Mouse (Mus musculus): Measurements from ENCODE around the gene Vma21. TPM values are rescaled to one million over a fixed set of nuclear protein-coding genes. Genes with fewer than 3 reads are reported as not detected.

The Vma21 gene
- 41.9 and 43.7 TPM in 2 replicates for polyA plus RNA-seq (2016; fragmentation: Nextera tagmentation; extraction: Ambion mirVana)

DNA sequence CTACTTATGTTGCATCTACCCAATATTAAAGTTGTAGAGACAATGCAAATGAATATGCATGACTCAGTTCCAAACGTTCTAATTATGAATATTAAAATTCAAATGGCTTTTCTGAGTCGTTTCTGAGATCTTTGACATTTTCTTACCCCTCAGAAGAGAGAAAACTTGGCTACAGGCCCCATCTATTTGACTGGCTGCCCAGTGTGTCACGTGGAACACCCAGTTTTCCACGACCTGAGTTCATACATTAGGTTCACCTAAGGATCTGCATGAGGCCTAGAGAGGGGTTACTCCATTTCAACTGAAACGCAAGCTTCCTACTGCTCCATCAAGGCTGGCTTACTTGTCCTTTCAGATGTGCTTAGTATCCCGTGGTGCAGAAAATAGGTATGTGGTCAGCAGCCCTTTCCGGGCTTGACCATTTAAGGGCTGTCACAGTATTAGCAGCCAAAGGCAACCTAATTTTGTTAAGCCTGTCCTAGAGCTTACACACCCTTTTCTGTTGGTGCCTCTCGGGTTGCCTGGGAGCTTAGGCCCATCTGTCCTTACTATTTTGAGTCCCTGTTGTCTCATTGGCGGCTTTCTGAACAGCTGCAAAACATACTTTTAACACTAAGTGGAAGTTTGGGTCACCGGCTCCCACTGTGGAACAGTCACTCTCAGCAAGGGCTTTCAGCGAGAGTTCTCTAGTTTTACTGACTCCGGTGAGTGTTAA, at the start of gene Vma21:
Gene Vma21 (plus strand): TSS at position 294 of the 715 bp plus-strand sequence.
- no peak for DNase-seq (ENCODE audit: low spot score)
- Histone ChIP-seq H3K4me1 (0 out of 2 replicates have a peak, but pooled peaks cover 3% of the 10 kb centered on the region), H3K36me3 (0 out of 2 replicates have a peak, but pooled peaks cover 3% of the 10 kb centered on the region), H3K27me3 (ENCODE audit: low read depth, poor library complexity, severe bottlenecking) (peaks cover 33% of the 10 kb centered on the region), H3K9me3 (replicated peaks) (no peaks in the 10 kb centered on the region), H3K4me3 (peak within 1 kb of the TSS; percentile 67), H3K27ac (peak within 1 kb of the TSS; percentile 86)
- WGBS: 45% methylated on average over 12 of the region's 12 CpGs

DNA sequence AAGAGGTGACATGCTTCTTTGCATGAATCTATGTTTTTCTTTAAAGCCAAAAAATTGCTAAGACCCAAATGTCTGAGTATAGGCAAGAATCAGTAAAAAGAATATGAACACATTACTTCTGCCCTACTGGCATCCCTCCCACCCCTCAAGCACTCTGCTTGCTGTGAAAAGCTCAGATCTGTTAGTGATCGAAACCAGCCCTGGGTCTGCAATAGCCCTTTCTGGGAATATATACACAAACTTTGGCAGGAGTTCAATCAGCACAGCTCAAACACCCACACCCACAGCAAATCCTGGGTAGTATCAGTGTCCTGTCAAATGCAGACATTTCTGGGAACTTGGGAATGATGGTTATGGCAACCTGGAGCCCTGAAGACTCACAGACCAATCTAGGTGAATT, 47.8 kb upstream of the Vma21 start:
- Histone ChIP-seq H3K9me3 (replicated peaks) (no peaks in the 10 kb centered on the region), H3K4me3 (no peak overlapping the region), H3K4me1 (no peaks in the 10 kb centered on the region), H3K27me3 (ENCODE audit: low read depth, poor library complexity, severe bottlenecking) (peaks cover 3% of the 10 kb centered on the region; the same call in 1 of the 2 replicates), H3K36me3 (no peaks in the 10 kb centered on the region), H3K27ac (no peak overlapping the region)
- no peak for DNase-seq (ENCODE audit: low spot score)
- 67% methylated on average over 1 of the region's 1 CpGs for WGBS

DNA sequence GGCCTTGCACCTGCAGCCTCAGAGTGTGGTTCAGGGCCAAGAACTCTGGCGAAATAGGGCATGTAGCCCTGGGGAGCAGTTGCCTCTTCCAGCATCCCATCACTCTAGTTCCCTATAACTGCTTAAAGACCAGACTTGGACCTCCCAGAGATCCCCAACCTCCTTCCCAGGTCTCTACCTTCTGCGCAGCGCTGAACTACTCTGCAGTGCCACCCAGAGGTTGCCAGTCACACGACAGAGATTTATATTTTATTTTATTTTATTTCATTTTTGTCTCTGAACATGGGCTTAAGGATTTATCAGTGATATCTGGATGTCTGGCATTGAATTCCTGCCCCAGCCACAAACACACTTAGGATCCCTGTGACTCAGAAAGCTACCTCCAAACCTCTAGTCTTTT, 24.6 kb upstream of the Vma21 start:
- Histone ChIP-seq H3K4me3 (no peak overlapping the region), H3K27ac (no peak overlapping the region), H3K9me3 (replicated peaks) (no peaks in the 10 kb centered on the region), H3K27me3 (ENCODE audit: low read depth, poor library complexity, severe bottlenecking) (peaks cover 50% of the 10 kb centered on the region), H3K4me1 (no peaks in the 10 kb centered on the region), H3K36me3 (no peaks in the 10 kb centered on the region)
- no peak for DNase-seq (ENCODE audit: low spot score)
- 21% methylated on average over 4 of the region's 4 CpGs for WGBS

DNA sequence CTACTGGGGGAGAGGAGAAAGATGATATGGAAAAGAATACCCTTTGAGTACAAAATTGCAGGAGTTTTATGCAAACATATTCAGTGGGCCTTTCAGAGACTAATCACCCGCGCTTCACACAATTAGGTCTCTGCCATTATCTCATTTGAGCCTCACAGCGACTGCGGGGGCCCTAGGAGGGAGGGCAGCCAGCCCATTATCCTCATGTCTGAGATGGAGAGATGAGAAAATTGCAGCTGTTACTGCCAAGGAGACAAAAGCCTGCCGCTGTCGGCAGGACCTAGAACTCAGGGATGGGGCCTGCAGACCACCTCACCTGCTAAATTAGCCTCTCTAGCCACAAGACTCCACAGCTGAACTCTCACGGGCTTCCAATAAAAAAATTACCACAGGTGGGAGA, 18.0 kb upstream of the Vma21 start:
- Histone ChIP-seq H3K4me1 (no peaks in the 10 kb centered on the region), H3K27me3 (ENCODE audit: low read depth, poor library complexity, severe bottlenecking) (peaks cover 32% of the 10 kb centered on the region), H3K27ac (no peak overlapping the region), H3K36me3 (no peaks in the 10 kb centered on the region), H3K9me3 (replicated peaks) (no peaks in the 10 kb centered on the region), H3K4me3 (no peak overlapping the region)
- no peak for DNase-seq (ENCODE audit: low spot score)
- 73% methylated on average over 7 of the region's 7 CpGs for WGBS

DNA sequence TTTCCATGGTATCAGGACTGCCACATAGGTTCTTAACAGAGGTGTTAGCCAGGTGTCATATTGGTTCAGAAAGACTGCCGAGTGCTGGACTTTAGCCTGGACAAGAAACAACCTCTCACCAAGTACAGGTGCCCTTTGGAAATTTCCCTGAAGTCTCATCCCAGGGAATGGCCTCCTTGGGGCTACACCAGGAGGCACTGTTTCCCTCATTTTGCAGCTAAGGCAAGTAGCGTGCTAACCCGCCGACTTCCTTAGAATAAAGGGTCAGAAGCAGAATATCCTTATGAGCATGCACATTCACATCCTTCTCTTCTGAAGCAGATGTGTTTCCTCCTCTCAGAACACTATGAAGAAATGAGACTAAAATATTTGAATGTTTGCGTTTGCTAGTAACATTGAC, 16.8 kb upstream of the Vma21 start:
- peaks cover 23% of the 10 kb centered on the region for H3K27me3 ChIP-seq (ENCODE audit: low read depth, poor library complexity, severe bottlenecking)
- H3K4me1 ChIP-seq: no peaks in the 10 kb centered on the region
- no peak for DNase-seq (ENCODE audit: low spot score)
- H3K27ac ChIP-seq: no peak overlapping the region
- no peak overlapping the region for H3K4me3 ChIP-seq
- no peaks in the 10 kb centered on the region for H3K9me3 ChIP-seq (replicated peaks)
- 56% methylated on average over 5 of the region's 5 CpGs for WGBS
- H3K36me3 ChIP-seq: no peaks in the 10 kb centered on the region

DNA sequence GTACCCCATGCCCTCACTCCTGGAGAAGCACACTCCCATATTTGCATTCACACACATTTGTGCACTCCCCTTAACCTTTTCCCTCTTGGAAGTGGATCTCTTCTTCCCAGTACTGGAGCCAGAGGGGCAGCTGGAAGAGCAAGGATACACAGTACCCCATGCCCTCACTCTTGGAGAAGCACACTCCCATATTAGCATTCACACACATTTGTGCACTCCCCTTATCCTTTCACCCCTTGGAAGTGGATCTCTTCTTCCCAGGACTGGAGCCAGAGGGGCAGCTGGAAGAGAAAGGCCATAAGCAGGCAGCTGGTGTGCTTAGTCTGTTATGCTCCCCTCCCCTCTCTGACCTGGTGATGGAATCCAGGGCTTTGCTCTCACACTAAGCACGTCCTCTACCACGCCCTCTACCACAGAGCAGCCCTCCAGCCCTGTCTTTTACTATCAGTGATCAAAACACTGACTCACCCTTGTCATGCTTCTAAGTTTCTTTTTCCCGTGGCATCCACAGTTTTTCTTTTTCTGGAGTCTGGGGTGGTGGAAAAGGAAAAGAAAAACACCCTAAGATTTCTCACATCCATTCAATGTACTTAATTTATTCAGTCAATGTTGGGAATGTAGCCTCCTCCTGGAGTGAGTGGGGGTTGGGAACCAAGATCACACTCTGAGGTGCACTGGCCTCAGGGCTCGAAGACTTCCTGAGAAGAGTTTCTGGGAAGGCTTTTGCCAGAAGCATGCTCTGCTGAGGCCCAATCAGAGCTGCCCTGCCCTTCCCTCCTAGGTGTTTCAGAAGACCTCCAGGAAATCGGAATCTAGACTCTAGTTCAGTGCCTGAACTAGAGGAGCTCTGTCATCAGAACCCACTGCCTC, 3.5 kb upstream of the Vma21 start:
- no peaks in the 10 kb centered on the region for H3K36me3 ChIP-seq
- H3K9me3 ChIP-seq (replicated peaks): no peaks in the 10 kb centered on the region
- DNase-seq (ENCODE audit: low spot score): no peak
- H3K27ac ChIP-seq: no peak overlapping the region
- 0 out of 2 replicates have a peak, but pooled peaks cover 3% of the 10 kb centered on the region for H3K4me1 ChIP-seq
- H3K4me3 ChIP-seq: no peak overlapping the region
- 43% methylated on average over 5 of the region's 5 CpGs for WGBS
- H3K27me3 ChIP-seq (ENCODE audit: low read depth, poor library complexity, severe bottlenecking): peaks cover 31% of the 10 kb centered on the region

DNA sequence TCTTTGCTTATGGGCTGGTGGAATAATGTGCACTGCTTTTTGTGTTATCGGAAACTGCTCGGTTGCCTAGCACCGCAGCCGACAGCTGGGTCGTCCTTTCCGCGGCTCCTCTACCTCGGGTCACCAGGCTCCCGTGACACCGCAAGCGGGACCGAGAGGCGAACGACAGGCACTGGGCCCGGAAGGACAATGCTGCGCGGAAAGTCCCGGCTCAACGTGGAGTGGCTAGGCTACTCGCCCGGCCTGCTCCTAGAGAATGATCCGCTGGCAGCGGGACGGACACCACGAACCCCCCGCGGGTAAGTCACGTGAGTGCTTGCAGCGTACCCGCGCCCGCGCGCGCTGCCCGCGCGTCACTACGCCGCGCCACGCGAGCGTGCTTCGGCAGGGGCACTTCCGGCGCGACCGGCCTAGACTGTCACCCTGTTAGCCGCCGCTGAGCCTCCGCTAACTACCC, 705 bp downstream of the Vma21 start:
- Histone ChIP-seq H3K27me3 (ENCODE audit: low read depth, poor library complexity, severe bottlenecking) (peaks cover 33% of the 10 kb centered on the region), H3K4me1 (0 out of 2 replicates have a peak, but pooled peaks cover 3% of the 10 kb centered on the region), H3K9me3 (replicated peaks) (no peaks in the 10 kb centered on the region), H3K36me3 (0 out of 2 replicates have a peak, but pooled peaks cover 3% of the 10 kb centered on the region), H3K27ac (peak overlapping the region; percentile 86), H3K4me3 (peak overlapping the region; percentile 67)
- DNase-seq (ENCODE audit: low spot score): peak; percentile 80
- 14% methylated on average over 52 of the region's 52 CpGs for WGBS

DNA sequence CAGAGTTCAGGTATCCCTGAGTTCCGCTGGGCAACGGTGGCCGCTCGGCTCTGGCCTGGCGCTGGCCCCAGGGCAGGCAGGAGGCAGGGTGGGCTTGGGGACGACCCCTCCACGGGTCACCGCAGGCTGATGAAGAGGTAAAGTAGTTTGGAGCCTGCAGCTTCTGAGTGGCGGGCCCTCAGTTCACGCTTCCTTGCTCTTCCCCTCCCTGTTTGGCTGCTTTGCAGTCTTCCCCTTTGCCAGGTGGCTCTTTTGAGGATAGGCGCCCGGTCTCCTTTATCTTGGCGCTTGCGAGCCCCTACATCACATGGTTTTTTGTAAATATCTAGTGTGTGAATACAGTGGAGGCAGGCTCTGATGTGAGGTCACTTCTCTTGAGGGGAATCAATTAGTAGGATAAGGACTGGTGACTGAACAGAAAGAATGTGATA, 1.2 kb downstream of the Vma21 start:
- no peak for DNase-seq (ENCODE audit: low spot score)
- H3K4me3 ChIP-seq: peak overlapping the region; percentile 67
- H3K27ac ChIP-seq: peak overlapping the region; percentile 86
- H3K9me3 ChIP-seq (replicated peaks): no peaks in the 10 kb centered on the region
- 8% methylated on average over 14 of the region's 14 CpGs for WGBS
- 0 out of 2 replicates have a peak, but pooled peaks cover 3% of the 10 kb centered on the region for H3K36me3 ChIP-seq
- H3K27me3 ChIP-seq (ENCODE audit: low read depth, poor library complexity, severe bottlenecking): peaks cover 31% of the 10 kb centered on the region
- 0 out of 2 replicates have a peak, but pooled peaks cover 3% of the 10 kb centered on the region for H3K4me1 ChIP-seq

DNA sequence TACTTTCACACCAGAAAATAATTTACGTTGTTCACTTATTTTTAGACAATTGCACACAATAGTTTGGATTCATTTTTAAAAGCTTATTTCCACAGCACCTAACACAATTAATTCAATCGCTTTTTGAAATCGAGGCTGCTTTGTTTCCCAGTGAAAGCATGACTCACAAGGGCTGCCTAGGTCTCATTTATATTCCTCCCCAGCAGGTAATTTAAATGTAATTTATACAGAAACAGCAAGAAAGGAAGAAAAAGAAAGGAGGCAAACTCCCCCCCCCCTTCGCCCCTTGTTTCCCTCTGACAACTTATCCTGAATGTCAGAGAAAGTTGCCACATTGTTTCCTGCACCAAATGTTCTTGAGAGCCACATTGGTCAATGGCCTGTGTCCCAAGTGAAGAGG, 23.2 kb downstream of the Vma21 start:
- WGBS: 79% methylated on average over 4 of the region's 4 CpGs

DNA sequence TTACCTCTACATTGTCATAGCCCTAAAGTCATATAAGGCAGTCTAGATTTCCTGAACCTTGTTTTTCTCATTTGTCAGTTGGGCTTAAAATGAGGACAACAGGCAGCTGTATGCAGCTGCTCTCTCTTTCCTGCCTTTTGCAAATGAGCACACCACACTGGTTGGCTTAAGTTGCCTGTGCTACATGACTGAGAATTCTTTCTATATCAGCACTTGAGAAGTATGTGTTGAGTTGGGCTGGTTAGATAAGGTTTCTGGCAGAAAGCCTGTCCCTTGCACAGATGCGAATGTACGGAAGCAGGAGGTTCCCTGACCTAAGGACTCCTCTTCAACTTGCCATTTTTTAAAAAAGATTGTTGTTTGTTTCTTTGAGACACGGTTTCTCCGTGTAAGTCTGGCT, 31.0 kb downstream of the Vma21 start:
- 91% methylated on average over 4 of the region's 4 CpGs for WGBS
- H3K27me3 ChIP-seq (ENCODE audit: low read depth, poor library complexity, severe bottlenecking): 0 out of 2 replicates have a peak, but pooled peaks cover 6% of the 10 kb centered on the region
- DNase-seq (ENCODE audit: low spot score): no peak
- H3K9me3 ChIP-seq (replicated peaks): no peaks in the 10 kb centered on the region
- no peak overlapping the region for H3K27ac ChIP-seq
- H3K36me3 ChIP-seq: no peaks in the 10 kb centered on the region
- H3K4me3 ChIP-seq: no peak overlapping the region
- H3K4me1 ChIP-seq: no peaks in the 10 kb centered on the region

More for the DNA sequence above, 23.2 kb downstream of the Vma21 start:
- no peaks in the 10 kb centered on the region for H3K36me3 ChIP-seq
- no peaks in the 10 kb centered on the region for H3K27me3 ChIP-seq (ENCODE audit: low read depth, poor library complexity, severe bottlenecking)
- no peak overlapping the region for H3K27ac ChIP-seq
- no peak overlapping the region for H3K4me3 ChIP-seq
- no peaks in the 10 kb centered on the region for H3K9me3 ChIP-seq (replicated peaks)
- H3K4me1 ChIP-seq: no peaks in the 10 kb centered on the region
- DNase-seq (ENCODE audit: low spot score): no peak

DNA sequence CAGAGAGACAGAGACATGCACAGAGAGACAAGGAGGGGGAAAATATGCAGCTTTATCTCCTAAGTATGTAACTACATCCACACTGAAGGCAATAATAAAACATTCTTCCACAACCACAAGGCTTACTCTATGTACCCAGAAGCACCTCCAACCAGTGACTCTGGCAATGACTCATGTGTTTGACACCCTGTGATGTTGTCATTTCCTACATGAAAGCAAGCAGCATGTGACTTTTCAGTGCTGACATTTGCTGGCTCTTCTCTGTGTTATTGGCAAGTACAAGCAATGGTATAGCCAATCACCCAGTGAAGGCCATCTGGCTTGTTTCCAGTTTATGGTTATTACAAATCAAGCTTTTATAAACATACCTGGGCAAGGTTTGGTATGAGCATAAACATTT, 38.1 kb downstream of the Vma21 start:
- H3K27me3 ChIP-seq (ENCODE audit: low read depth, poor library complexity, severe bottlenecking): 0 out of 2 replicates have a peak, but pooled peaks cover 6% of the 10 kb centered on the region
- DNase-seq (ENCODE audit: low spot score): no peak
- H3K4me3 ChIP-seq: no peak overlapping the region
- no peaks in the 10 kb centered on the region for H3K9me3 ChIP-seq (replicated peaks)
- H3K36me3 ChIP-seq: no peaks in the 10 kb centered on the region
- H3K4me1 ChIP-seq: no peaks in the 10 kb centered on the region
- H3K27ac ChIP-seq: no peak overlapping the region
